Mouse (Mus musculus) brain, embryonic 14.5 days (tissue): ENCODE measurements around the gene Fndc7.

ENCODE experiments used
- CTCF ChIP-seq: fragments of 200-500 bp; IDR thresholded peaks from 2 replicates; pipeline ENCODE4 v1.5.1; 2012; ENCODE audit warnings: inconsistent platforms, mild to moderate bottlenecking, moderate library complexity, borderline replicate concordance; ENCODE audit not compliant: insufficient read depth, insufficient read length; ENCODE audit errors: extremely low read depth
- POLR2A ChIP-seq: fragments of 200-500 bp; IDR thresholded peaks from 2 replicates; pipeline ENCODE4 v1.6.1; 2012; ENCODE audit warnings: mild to moderate bottlenecking, inconsistent platforms, borderline replicate concordance; ENCODE audit not compliant: poor library complexity, insufficient read depth, insufficient read length, severe bottlenecking; ENCODE audit errors: extremely low read depth

GRCm38 (mm10) chr3:108850506-108850905 lies 39.3 kb downstream of the Fndc7 start:
- TF ChIP-seq CTCF, result no peak
- no peak for TF ChIP-seq POLR2A
